Mouse (Mus musculus): ENCODE data around the gene Stard10.

- TF ChIP-seq CTCF (IDR thresholded peaks at IDR 0.05; ENCODE audit: low read depth) (no peak), EP300 (IDR thresholded peaks at IDR 0.05; ENCODE audit: low read depth) (no peak)
Observed at GRCm38 (mm10) chr7:101319796-101320195, 2.9 kb downstream of the Stard10 start.

Data from liver, postnatal 0 days (tissue).